Mouse (Mus musculus): ENCODE results near the gene Usp19. TPM values are rescaled to one million over a fixed set of nuclear protein-coding genes. Genes with fewer than 3 reads are reported as not detected.

Gene Usp19
- polyA plus RNA-seq, 1 experiment, result 86.0 TPM

DNA sequence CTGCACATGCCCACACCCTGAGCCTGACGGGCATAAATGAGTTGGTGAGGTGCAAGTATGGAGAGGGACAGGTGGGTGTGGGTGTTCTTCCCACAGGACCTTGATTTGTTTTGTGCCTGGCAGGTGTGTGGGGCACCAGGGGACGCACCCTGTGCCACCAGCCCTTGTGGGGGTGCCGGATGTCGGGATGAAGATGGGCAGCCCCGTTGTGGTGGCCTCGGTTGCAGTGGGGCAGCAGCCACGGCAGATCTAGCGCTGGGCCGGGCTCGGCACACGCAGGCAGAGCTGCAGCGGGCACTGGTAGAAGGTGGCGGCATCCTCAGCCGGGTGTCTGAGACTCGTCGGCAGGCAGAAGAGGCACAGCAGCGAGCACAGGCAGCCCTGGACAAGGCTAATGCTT is 2.0 kb upstream of the Usp19 start:
- H3K4me3 ChIP-seq (ENCODE audit: low read depth, low read length), result peak overlapping the region; percentile 23
- H3K9ac ChIP-seq (ENCODE audit: low read depth, poor library complexity, severe bottlenecking), result no peak overlapping the region
- TF ChIP-seq POLR2A (IDR thresholded peaks at IDR 0.05; ENCODE audit: insufficient read depth, low read length) (no peak), EP300 (IDR thresholded peaks at IDR 0.05; ENCODE audit: insufficient read depth, low read depth, low read length) (no peak), CTCF (IDR thresholded peaks at IDR 0.05; ENCODE audit: low read depth, low read length) (no peak)

DNA sequence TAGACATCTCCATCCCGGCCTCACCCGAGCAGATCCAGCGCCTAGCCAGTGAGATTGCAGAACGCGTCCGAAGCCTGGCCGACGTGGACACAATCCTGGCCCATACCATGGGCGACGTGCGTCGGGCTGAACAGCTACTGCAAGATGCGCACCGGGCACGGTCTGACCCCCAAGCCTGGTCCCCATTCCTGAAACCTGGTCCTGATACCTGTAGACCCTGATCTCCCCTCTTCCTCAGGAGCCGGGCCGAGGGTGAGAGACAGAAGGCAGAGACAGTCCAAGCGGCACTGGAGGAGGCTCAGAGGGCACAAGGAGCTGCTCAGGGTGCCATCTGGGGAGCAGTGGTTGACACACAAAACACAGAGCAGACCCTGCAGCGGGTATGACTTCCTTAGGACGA is 1.2 kb upstream of the Usp19 start:
- Histone ChIP-seq H3K4me3 (ENCODE audit: low read depth, low read length) (no peak overlapping the region), H3K27ac (ENCODE audit: insufficient read depth, low read length) (peak overlapping the region; percentile 88), H3K4me1 (ENCODE audit: control insufficient read depth, insufficient read depth, low read length) (no peaks in the 10 kb centered on the region), H3K9me3 (replicated peaks; ENCODE audit: control insufficient read depth, insufficient read depth, low read length, poor library complexity, severe bottlenecking) (no peaks in the 10 kb centered on the region), H3K9ac (ENCODE audit: low read depth, poor library complexity, severe bottlenecking) (0 out of 2 replicates have a peak overlapping the region, but pooled peaks have one; percentile 85), H3K36me3 (ENCODE audit: control insufficient read depth, insufficient read depth, low read length, poor library complexity, severe bottlenecking) (peaks cover 16% of the 10 kb centered on the region), H3K27me3 (ENCODE audit: control insufficient read depth, insufficient read depth, low read length, poor library complexity, severe bottlenecking) (no peaks in the 10 kb centered on the region)
- no peak for TF ChIP-seq EP300 (IDR thresholded peaks at IDR 0.05; ENCODE audit: insufficient read depth, low read depth, low read length)

More for the DNA sequence above, 2.0 kb upstream of the Usp19 start:
- H3K9me3 ChIP-seq (replicated peaks; ENCODE audit: control insufficient read depth, insufficient read depth, low read length, poor library complexity, severe bottlenecking), result no peaks in the 10 kb centered on the region
- H3K27ac ChIP-seq (ENCODE audit: insufficient read depth, low read length), result no peak overlapping the region
- no peaks in the 10 kb centered on the region for H3K4me1 ChIP-seq (ENCODE audit: control insufficient read depth, insufficient read depth, low read length)
- H3K27me3 ChIP-seq (ENCODE audit: control insufficient read depth, insufficient read depth, low read length, poor library complexity, severe bottlenecking), result no peaks in the 10 kb centered on the region
- peaks cover 8% of the 10 kb centered on the region for H3K36me3 ChIP-seq (ENCODE audit: control insufficient read depth, insufficient read depth, low read length, poor library complexity, severe bottlenecking)

GRCm38 (mm10) chr9:108489702-108490558 is 472 bp upstream of the Usp19 start:
- Histone ChIP-seq H3K27ac (ENCODE audit: insufficient read depth, low read length) (peak overlapping the region; percentile 88), H3K4me1 (ENCODE audit: control insufficient read depth, insufficient read depth, low read length) (no peaks in the 10 kb centered on the region), H3K4me3 (ENCODE audit: low read depth, low read length) (peak overlapping the region; percentile 78), H3K27me3 (ENCODE audit: control insufficient read depth, insufficient read depth, low read length, poor library complexity, severe bottlenecking) (no peaks in the 10 kb centered on the region), H3K9me3 (replicated peaks; ENCODE audit: control insufficient read depth, insufficient read depth, low read length, poor library complexity, severe bottlenecking) (no peaks in the 10 kb centered on the region), H3K9ac (ENCODE audit: low read depth, poor library complexity, severe bottlenecking) (peak overlapping the region; percentile 85), H3K36me3 (ENCODE audit: control insufficient read depth, insufficient read depth, low read length, poor library complexity, severe bottlenecking) (peaks cover 22% of the 10 kb centered on the region)
- TF ChIP-seq POLR2A (IDR thresholded peaks at IDR 0.05; ENCODE audit: insufficient read depth, low read length) (peak; percentile 46), CTCF (IDR thresholded peaks at IDR 0.05; ENCODE audit: low read depth, low read length) (no peak)

DNA sequence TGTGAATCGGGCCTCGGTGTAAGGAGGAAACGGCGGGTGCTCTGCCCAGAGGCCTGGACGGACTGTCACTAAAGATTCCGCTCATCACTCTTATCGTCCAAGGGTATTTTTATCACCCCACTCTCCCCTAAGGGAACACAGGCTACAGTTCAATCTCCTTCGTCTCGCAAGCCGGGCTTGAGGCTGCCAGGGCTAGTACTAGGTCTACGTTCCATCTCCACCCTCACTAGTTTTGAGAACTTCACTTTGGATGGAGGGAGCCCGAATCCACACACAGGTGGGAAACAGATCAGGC is 831 bp downstream of the Usp19 start:
- no peaks in the 10 kb centered on the region for H3K4me1 ChIP-seq (ENCODE audit: control insufficient read depth, insufficient read depth, low read length)
- H3K36me3 ChIP-seq (ENCODE audit: control insufficient read depth, insufficient read depth, low read length, poor library complexity, severe bottlenecking), result peaks cover 33% of the 10 kb centered on the region
- no peaks in the 10 kb centered on the region for H3K9me3 ChIP-seq (replicated peaks; ENCODE audit: control insufficient read depth, insufficient read depth, low read length, poor library complexity, severe bottlenecking)
- no peaks in the 10 kb centered on the region for H3K27me3 ChIP-seq (ENCODE audit: control insufficient read depth, insufficient read depth, low read length, poor library complexity, severe bottlenecking)
- peak overlapping the region; percentile 64 for H3K27ac ChIP-seq (ENCODE audit: insufficient read depth, low read length)
- H3K4me3 ChIP-seq (ENCODE audit: low read depth, low read length), result peak overlapping the region; percentile 78
- no peak for TF ChIP-seq POLR2A (IDR thresholded peaks at IDR 0.05; ENCODE audit: insufficient read depth, low read length)
- H3K9ac ChIP-seq (ENCODE audit: low read depth, poor library complexity, severe bottlenecking), result peak overlapping the region; percentile 85

- peak overlapping the region; percentile 1; the same call in 1 of the 2 replicates for H3K4me3 ChIP-seq (ENCODE audit: low read depth, low read length)
- peaks cover 38% of the 10 kb centered on the region for H3K36me3 ChIP-seq (ENCODE audit: control insufficient read depth, insufficient read depth, low read length, poor library complexity, severe bottlenecking)
- H3K9ac ChIP-seq (ENCODE audit: low read depth, poor library complexity, severe bottlenecking), result peak overlapping the region; percentile 85
- H3K27ac ChIP-seq (ENCODE audit: insufficient read depth, low read length), result no peak overlapping the region
- H3K9me3 ChIP-seq (replicated peaks; ENCODE audit: control insufficient read depth, insufficient read depth, low read length, poor library complexity, severe bottlenecking), result no peaks in the 10 kb centered on the region
- no peak for TF ChIP-seq EP300 (IDR thresholded peaks at IDR 0.05; ENCODE audit: insufficient read depth, low read depth, low read length)
- TF ChIP-seq POLR2A (IDR thresholded peaks at IDR 0.05; ENCODE audit: insufficient read depth, low read length), result no peak
- TF ChIP-seq CTCF (IDR thresholded peaks at IDR 0.05; ENCODE audit: low read depth, low read length), result no peak
- no peaks in the 10 kb centered on the region for H3K27me3 ChIP-seq (ENCODE audit: control insufficient read depth, insufficient read depth, low read length, poor library complexity, severe bottlenecking)
- H3K4me1 ChIP-seq (ENCODE audit: control insufficient read depth, insufficient read depth, low read length), result no peaks in the 10 kb centered on the region
These were observed 1.8 kb downstream of the Usp19 start for GRCm38 (mm10) chr9:108492043-108492750.

GRCm38 (mm10) chr9:108493246-108493645 is 2.8 kb downstream of the Usp19 start:
- Histone ChIP-seq H3K36me3 (ENCODE audit: control insufficient read depth, insufficient read depth, low read length, poor library complexity, severe bottlenecking) (peaks cover 44% of the 10 kb centered on the region), H3K4me3 (ENCODE audit: low read depth, low read length) (no peak overlapping the region), H3K27ac (ENCODE audit: insufficient read depth, low read length) (no peak overlapping the region)

More at GRCm38 (mm10) chr9:108493246-108493645, 2.8 kb downstream of the Usp19 start:
- TF ChIP-seq EP300 (IDR thresholded peaks at IDR 0.05; ENCODE audit: insufficient read depth, low read depth, low read length), result no peak
- no peak for TF ChIP-seq POLR2A (IDR thresholded peaks at IDR 0.05; ENCODE audit: insufficient read depth, low read length)
- H3K9me3 ChIP-seq (replicated peaks; ENCODE audit: control insufficient read depth, insufficient read depth, low read length, poor library complexity, severe bottlenecking), result no peaks in the 10 kb centered on the region
- H3K9ac ChIP-seq (ENCODE audit: low read depth, poor library complexity, severe bottlenecking), result no peak overlapping the region
- no peaks in the 10 kb centered on the region for H3K27me3 ChIP-seq (ENCODE audit: control insufficient read depth, insufficient read depth, low read length, poor library complexity, severe bottlenecking)
- H3K4me1 ChIP-seq (ENCODE audit: control insufficient read depth, insufficient read depth, low read length), result no peaks in the 10 kb centered on the region

Data from ES-Bruce4 (cell line).